Mouse (Mus musculus) forebrain, embryonic 12.5 days (tissue): ENCODE data around the gene Sh3kbp1. TPM values are rescaled to one million over a fixed set of nuclear protein-coding genes. Genes with fewer than 3 reads are reported as not detected.

Source experiments
- ATAC-seq: fragments of 200-750 bp; cut with Nextera tagmentation; 2 replicates; pipeline ENCODE4 v1.8.0; 2017; ENCODE audit warnings: moderate TSS enrichment; ENCODE audit not compliant: low FRiP score
- H3K27ac ChIP-seq: fragments of 300-500 bp; sonication (generic); 2 replicates; pipeline ENCODE4 v1.5.1; 2016; ENCODE audit warnings: mild to moderate bottlenecking
- H3K27me3 ChIP-seq: fragments of 300-500 bp; sonication (generic); 2 replicates; pipeline ENCODE4 v1.6.1; 2016; ENCODE audit warnings: mild to moderate bottlenecking
- H3K36me3 ChIP-seq: fragments of 300-500 bp; sonication (generic); replicated peaks from 2 replicates; pipeline ENCODE4 v1.6.1; 2016; ENCODE audit warnings: mild to moderate bottlenecking
- H3K4me1 ChIP-seq: fragments of 300-500 bp; sonication (generic); 2 replicates; pipeline ENCODE4 v1.6.1; 2016
- H3K4me2 ChIP-seq: fragments of 300-500 bp; sonication (generic); 2 replicates; pipeline ENCODE4 v1.6.1; 2016; ENCODE audit warnings: mild to moderate bottlenecking, moderate library complexity
- H3K4me3 ChIP-seq: fragments of 300-500 bp; sonication (generic); replicated peaks from 2 replicates; pipeline ENCODE4 v1.5.1; 2016; ENCODE audit warnings: mild to moderate bottlenecking
- H3K9ac ChIP-seq: fragments of 300-500 bp; sonication (generic); 2 replicates; pipeline ENCODE4 v1.6.1; 2016; ENCODE audit warnings: mild to moderate bottlenecking
- H3K9me3 ChIP-seq: fragments of 300-500 bp; sonication (generic); 2 replicates; pipeline ENCODE4 v1.6.1; 2016
- WGBS: fragments of 180-500 bp; shearing (Covaris S2); methylation state at CpG from one replicate; pipeline ENCODE4 v1.1.7; 2016; 5-methylcytosine and 5-hydroxymethylcytosine counted together
- polyA plus RNA-seq: library from polyadenylated mRNA; unstranded; fragments of >200 nt; fragmentation: Nextera tagmentation; extraction: Ambion mirVana; gene quantifications from 2 replicates; pipeline ENCODE4 v1.2.1, GENCODE M21; 2016

Gene Sh3kbp1
- polyA plus RNA-seq, 1 experiment from 2014 or later, result 31.2 TPM

DNA sequence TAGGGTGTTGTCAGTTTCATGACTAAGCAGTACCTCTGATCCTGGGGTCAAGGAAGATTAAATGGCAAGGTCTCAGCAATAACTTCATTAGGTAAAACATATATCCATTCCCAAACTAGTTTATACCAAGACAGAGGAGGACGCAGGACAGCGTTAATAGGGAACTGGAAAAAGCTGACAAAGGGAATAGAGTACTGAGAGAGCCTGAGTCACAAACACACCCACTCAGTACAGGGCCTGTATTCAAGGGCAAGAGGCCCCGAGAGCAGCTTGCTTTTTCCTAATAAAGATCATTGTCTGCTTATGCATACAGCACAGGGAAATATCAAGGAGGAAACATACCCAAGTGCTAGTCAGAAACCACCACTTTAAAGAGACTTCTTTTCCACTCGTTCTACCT, 284.5 kb downstream of the Sh3kbp1 start:
- H3K9me3 ChIP-seq, result no peaks in the 10 kb centered on the region
- no peak overlapping the region for H3K4me3 ChIP-seq
- H3K27me3 ChIP-seq, result peaks cover 15% of the 10 kb centered on the region; the same call in 1 of the 2 replicates
- no peak for ATAC-seq
- H3K9ac ChIP-seq, result no peak overlapping the region
- 80% methylated on average over 4 of the region's 4 CpGs for WGBS
- H3K4me2 ChIP-seq, result no peak overlapping the region
- H3K27ac ChIP-seq, result no peak overlapping the region
- H3K4me1 ChIP-seq, result no peaks in the 10 kb centered on the region
- H3K36me3 ChIP-seq, result no peaks in the 10 kb centered on the region

- Histone ChIP-seq H3K9me3 (no peaks in the 10 kb centered on the region), H3K9ac (no peak overlapping the region), H3K4me3 (no peak overlapping the region), H3K27ac (no peak overlapping the region), H3K36me3 (no peaks in the 10 kb centered on the region), H3K4me2 (no peak overlapping the region), H3K27me3 (peaks cover 15% of the 10 kb centered on the region; the same call in 1 of the 2 replicates), H3K4me1 (no peaks in the 10 kb centered on the region)
- no peak for ATAC-seq
- 89% methylated on average over 3 of the region's 3 CpGs for WGBS
Observed at GRCm38 (mm10) chrX:159912061-159912460, 285.0 kb downstream of the Sh3kbp1 start.

DNA sequence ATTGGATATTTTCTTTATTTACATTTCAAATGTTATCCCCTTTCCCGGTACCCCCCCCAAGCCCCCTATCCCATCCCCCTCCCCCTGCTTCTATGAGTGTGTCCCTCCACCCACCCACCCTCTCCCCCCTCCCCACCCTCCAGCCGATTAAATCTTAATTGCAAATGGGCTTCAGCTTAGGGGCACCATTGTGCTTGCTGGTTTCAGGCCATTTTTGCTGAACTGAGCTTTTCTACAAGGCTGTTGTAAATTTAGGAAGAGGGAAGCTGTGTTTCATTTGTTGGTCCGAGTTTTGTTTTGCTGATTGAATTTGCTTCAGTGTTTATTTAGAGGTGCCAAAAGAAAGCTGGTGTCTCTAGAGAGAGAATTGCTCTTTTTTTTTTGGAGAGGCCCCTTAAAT, 286.4 kb downstream of the Sh3kbp1 start:
- Histone ChIP-seq H3K9ac (no peak overlapping the region), H3K9me3 (no peaks in the 10 kb centered on the region), H3K36me3 (no peaks in the 10 kb centered on the region), H3K4me1 (no peaks in the 10 kb centered on the region), H3K27me3 (peaks cover 12% of the 10 kb centered on the region; the same call in 1 of the 2 replicates), H3K4me2 (no peak overlapping the region), H3K4me3 (no peak overlapping the region), H3K27ac (no peak overlapping the region)
- WGBS, result 24% methylated on average over 2 of the region's 3 CpGs
- ATAC-seq, result no peak

DNA sequence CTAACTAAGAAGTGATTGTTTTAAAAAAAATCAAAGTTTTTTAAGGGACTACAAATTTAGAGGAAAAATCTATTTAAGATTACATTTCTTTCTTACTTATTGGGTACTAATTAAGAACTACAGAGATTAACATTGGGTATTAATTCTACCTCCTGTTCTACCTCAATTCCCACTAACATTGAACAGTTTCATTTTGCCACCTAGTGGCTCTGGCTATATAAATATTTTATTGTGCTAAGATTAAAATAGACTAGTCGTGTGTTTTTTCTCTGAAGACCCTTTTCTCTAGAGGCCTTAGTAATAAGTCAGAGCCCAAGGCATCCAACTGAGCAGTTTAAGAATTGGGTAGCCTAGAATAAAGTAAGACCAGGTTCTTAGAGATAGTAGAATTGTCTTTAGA, 288.1 kb downstream of the Sh3kbp1 start:
- no peaks in the 10 kb centered on the region for H3K36me3 ChIP-seq
- no peaks in the 10 kb centered on the region for H3K4me1 ChIP-seq
- 0 out of 2 replicates have a peak, but pooled peaks cover 12% of the 10 kb centered on the region for H3K27me3 ChIP-seq
- no peak overlapping the region for H3K27ac ChIP-seq
- H3K9me3 ChIP-seq, result no peaks in the 10 kb centered on the region
- H3K9ac ChIP-seq, result no peak overlapping the region
- ATAC-seq, result no peak
- H3K4me2 ChIP-seq, result no peak overlapping the region
- 67% methylated on average over 1 of the region's 1 CpGs for WGBS
- H3K4me3 ChIP-seq, result no peak overlapping the region

GRCm38 (mm10) chrX:159924759-159925158, 297.7 kb downstream of the Sh3kbp1 start:
- Histone ChIP-seq H3K36me3 (no peaks in the 10 kb centered on the region), H3K27me3 (peaks cover 54% of the 10 kb centered on the region), H3K4me2 (no peak overlapping the region), H3K27ac (no peak overlapping the region), H3K4me3 (no peak overlapping the region), H3K9me3 (no peaks in the 10 kb centered on the region), H3K4me1 (no peaks in the 10 kb centered on the region), H3K9ac (no peak overlapping the region)
- ATAC-seq, result no peak
- WGBS, result 91% methylated on average over 6 of the region's 6 CpGs

GRCm38 (mm10) chrX:159928165-159928564, 301.1 kb downstream of the Sh3kbp1 start:
- Histone ChIP-seq H3K4me2 (no peak overlapping the region), H3K36me3 (no peaks in the 10 kb centered on the region), H3K4me3 (no peak overlapping the region), H3K9ac (no peak overlapping the region), H3K27ac (no peak overlapping the region), H3K9me3 (no peaks in the 10 kb centered on the region), H3K27me3 (peaks cover 54% of the 10 kb centered on the region), H3K4me1 (no peaks in the 10 kb centered on the region)
- no peak for ATAC-seq
- 77% methylated on average over 5 of the region's 5 CpGs for WGBS

DNA sequence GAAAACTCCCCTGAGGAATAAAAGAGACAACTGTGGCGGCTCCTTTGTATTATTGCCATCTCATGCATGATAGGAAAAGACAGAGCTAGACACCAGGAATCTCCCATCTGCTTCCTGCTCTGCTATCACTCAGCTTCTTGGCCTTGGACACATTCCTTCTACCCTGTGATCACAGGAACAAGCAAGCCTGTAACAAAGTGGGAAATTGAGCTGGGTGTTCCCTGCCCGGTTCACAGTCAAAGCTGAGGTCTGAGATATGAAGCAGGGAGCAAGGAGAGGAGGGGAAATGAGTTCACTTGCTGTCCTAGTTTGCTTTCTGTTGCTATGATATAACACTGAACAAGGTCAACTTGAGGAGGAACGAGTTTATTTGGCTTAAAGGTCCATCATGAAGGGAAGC, 301.8 kb downstream of the Sh3kbp1 start:
- Histone ChIP-seq H3K4me1 (no peaks in the 10 kb centered on the region), H3K9me3 (no peaks in the 10 kb centered on the region), H3K9ac (no peak overlapping the region), H3K27ac (no peak overlapping the region), H3K27me3 (peaks cover 50% of the 10 kb centered on the region), H3K4me3 (no peak overlapping the region), H3K4me2 (no peak overlapping the region), H3K36me3 (no peaks in the 10 kb centered on the region)
- no peak for ATAC-seq
- WGBS, result 77% methylated on average over 3 of the region's 3 CpGs

DNA sequence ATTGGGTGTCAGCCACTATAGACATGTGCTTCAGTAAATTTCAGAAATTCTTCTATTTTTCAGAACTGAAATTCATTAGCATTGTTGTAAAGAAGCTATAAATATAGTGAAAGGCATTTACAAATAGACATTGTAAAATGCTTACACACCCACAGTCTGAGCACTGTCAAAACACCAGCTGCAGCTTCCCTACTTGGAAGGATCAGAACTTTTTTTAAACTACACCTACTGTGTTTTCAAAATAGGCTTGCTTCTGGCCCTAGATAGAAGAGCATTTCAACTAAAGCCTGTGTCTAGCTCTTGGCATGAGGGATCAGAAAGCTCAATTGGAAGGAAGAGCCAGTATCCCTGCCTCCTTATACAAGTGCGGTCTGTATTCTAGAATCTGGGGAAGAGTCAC, 305.0 kb downstream of the Sh3kbp1 start:
- no peak overlapping the region for H3K27ac ChIP-seq
- H3K36me3 ChIP-seq, result no peaks in the 10 kb centered on the region
- H3K27me3 ChIP-seq, result peaks cover 33% of the 10 kb centered on the region
- ATAC-seq, result no peak
- no peaks in the 10 kb centered on the region for H3K4me1 ChIP-seq
- H3K9ac ChIP-seq, result no peak overlapping the region
- WGBS, result 78% methylated on average over 1 of the region's 1 CpGs
- no peaks in the 10 kb centered on the region for H3K9me3 ChIP-seq
- no peak overlapping the region for H3K4me2 ChIP-seq
- H3K4me3 ChIP-seq, result no peak overlapping the region

DNA sequence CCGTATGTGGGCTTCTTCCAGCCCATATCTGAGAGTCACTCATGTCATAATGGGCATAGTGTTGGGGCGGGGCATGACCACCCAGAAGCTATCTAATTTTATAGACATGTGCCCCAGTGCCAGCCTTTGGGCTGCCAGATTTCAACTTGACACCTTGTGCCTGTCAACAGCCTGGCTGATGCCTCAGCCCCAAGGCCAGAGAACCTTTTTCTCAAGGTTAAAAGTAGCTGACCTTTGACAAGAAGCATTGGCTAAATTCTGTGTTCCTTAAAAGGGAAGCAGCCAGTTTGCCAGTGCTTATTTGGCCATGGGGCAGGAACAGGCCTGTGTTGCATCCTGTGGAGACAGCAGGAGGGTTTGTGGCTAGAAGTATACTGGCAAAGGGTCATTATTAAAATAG, 315.5 kb downstream of the Sh3kbp1 start:
- Histone ChIP-seq H3K4me1 (no peaks in the 10 kb centered on the region), H3K36me3 (no peaks in the 10 kb centered on the region), H3K9ac (no peak overlapping the region), H3K27me3 (peaks cover 25% of the 10 kb centered on the region), H3K9me3 (no peaks in the 10 kb centered on the region), H3K27ac (no peak overlapping the region), H3K4me3 (no peak overlapping the region), H3K4me2 (no peak overlapping the region)
- no peak for ATAC-seq
- 73% methylated on average over 2 of the region's 2 CpGs for WGBS

GRCm38 (mm10) chrX:159943586-159943985, 316.5 kb downstream of the Sh3kbp1 start:
- 78% methylated on average over 1 of the region's 1 CpGs for WGBS
- no peaks in the 10 kb centered on the region for H3K9me3 ChIP-seq
- peaks cover 24% of the 10 kb centered on the region for H3K27me3 ChIP-seq
- no peaks in the 10 kb centered on the region for H3K36me3 ChIP-seq
- H3K27ac ChIP-seq, result no peak overlapping the region
- H3K4me1 ChIP-seq, result no peaks in the 10 kb centered on the region
- H3K4me3 ChIP-seq, result no peak overlapping the region
- no peak overlapping the region for H3K4me2 ChIP-seq
- no peak overlapping the region for H3K9ac ChIP-seq
- no peak for ATAC-seq

DNA sequence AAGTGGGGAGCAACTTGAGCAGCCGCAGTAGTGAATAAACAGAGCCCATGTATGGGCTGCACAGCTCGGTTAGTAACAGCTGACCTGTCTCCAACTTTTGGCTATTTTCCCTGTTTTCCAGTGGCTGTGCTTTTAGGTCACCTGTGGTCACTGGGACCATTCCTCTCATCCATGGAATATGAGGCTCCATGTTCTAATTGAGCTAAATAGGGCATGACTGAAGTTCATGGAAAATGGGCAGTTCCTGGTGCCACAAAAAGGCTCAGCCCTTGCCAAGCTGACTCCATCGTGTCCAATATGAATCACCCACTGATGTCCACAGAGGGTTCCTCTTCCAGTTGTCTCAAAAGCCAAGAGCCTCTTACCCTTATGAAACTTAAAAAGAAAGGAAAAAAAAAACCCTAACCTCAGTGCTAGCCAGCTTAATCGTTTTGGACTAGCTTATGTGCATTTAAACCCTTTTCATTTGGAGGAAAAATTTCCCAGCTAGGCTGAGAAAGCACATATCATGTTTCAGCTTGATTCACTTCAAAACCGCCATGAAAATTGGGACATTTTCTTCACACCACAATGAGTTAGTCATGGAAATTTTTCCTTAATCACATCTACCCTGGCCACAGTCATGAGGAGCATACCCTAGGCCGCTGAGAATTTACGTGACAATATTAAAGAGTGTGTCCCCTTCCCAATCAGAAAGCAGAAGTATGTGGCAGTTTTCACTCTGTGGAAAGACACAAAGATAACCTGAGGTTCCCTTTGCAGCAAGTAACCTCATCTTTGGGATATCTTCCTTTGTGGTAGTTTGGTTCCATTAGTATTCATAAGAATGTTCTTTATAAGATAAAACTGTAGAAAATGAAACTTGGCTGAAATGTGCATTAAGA, 326.7 kb downstream of the Sh3kbp1 start:
- Histone ChIP-seq H3K9ac (no peak overlapping the region), H3K4me2 (no peak overlapping the region), H3K27ac (no peak overlapping the region), H3K9me3 (no peaks in the 10 kb centered on the region), H3K4me1 (no peaks in the 10 kb centered on the region), H3K27me3 (peaks cover 56% of the 10 kb centered on the region), H3K36me3 (no peaks in the 10 kb centered on the region), H3K4me3 (no peak overlapping the region)
- 82% methylated on average over 7 of the region's 7 CpGs for WGBS
- ATAC-seq, result no peak

DNA sequence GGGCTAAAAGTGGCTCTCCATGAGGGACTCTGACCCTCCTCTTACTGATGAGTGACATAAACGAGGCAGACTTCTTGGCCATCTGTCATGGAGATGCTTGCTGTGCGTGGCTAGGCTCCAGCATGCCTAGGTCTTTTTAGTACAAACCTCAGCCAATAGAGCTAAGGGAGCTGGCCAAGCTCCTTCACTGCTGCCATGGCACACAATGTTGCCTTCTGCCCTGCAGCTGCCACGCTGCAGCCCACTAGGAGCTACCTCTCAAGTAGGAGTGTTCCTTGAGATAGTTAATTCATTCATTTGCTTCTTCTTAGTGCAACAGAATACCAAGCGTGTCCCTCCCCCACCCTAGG, 327.3 kb downstream of the Sh3kbp1 start:
- Histone ChIP-seq H3K9ac (no peak overlapping the region), H3K9me3 (no peaks in the 10 kb centered on the region), H3K27me3 (peaks cover 59% of the 10 kb centered on the region), H3K4me3 (no peak overlapping the region), H3K4me1 (no peaks in the 10 kb centered on the region), H3K4me2 (no peak overlapping the region), H3K36me3 (no peaks in the 10 kb centered on the region), H3K27ac (no peak overlapping the region)
- ATAC-seq, result no peak
- 71% methylated on average over 4 of the region's 4 CpGs for WGBS

- H3K4me2 ChIP-seq, result no peak overlapping the region
- no peak overlapping the region for H3K4me3 ChIP-seq
- H3K9me3 ChIP-seq, result no peaks in the 10 kb centered on the region
- no peaks in the 10 kb centered on the region for H3K36me3 ChIP-seq
- H3K9ac ChIP-seq, result no peak overlapping the region
- no peaks in the 10 kb centered on the region for H3K4me1 ChIP-seq
- no peak overlapping the region for H3K27ac ChIP-seq
- WGBS, result 84% methylated on average over 6 of the region's 6 CpGs
- no peak for ATAC-seq
- H3K27me3 ChIP-seq, result peaks cover 59% of the 10 kb centered on the region
Observed at GRCm38 (mm10) chrX:159955433-159955832, 328.4 kb downstream of the Sh3kbp1 start.
